Mouse (Mus musculus) cerebellum, adult 2 months (tissue): Measurements from ENCODE around the gene Prkar2b. TPM values are rescaled to one million over a fixed set of nuclear protein-coding genes. Genes with fewer than 3 reads are reported as not detected.

Source experiments
- DNase-seq, 2 experiments: peaks; one replicate each; pipeline ENCODE4 v3.0.0; 2021
- H3K27ac ChIP-seq: fragments of 200-500 bp; 2 replicates; pipeline ENCODE4 v1.5.1; 2012; ENCODE audit warnings: low read length, control low read depth, inconsistent platforms; ENCODE audit not compliant: insufficient read depth
- H3K27me3 ChIP-seq: fragments of 200-500 bp; 2 replicates; pipeline ENCODE4 v1.6.1; 2012; ENCODE audit warnings: inconsistent platforms, mild to moderate bottlenecking, low read length, moderate library complexity; ENCODE audit not compliant: control insufficient read depth, insufficient read depth
- H3K4me1 ChIP-seq: fragments of 200-500 bp; 2 replicates; pipeline ENCODE4 v1.6.1; 2011; ENCODE audit warnings: low read length; ENCODE audit not compliant: control insufficient read depth, insufficient read depth
- H3K4me3 ChIP-seq: fragments of 200-500 bp; replicated peaks from 2 replicates; pipeline ENCODE3; 2011; ENCODE audit warnings: mild to moderate bottlenecking, low read depth, low read length, control low read depth; ENCODE audit not compliant: insufficient read depth
- CTCF ChIP-seq: fragments of 200-500 bp; IDR thresholded peaks from 2 replicates; pipeline ENCODE4 v1.5.1; 2011; ENCODE audit warnings: low read depth, mild to moderate bottlenecking, control low read depth, low read length, moderate library complexity, borderline replicate concordance; ENCODE audit not compliant: insufficient read depth
- POLR2A ChIP-seq: fragments of 200-500 bp; IDR thresholded peaks from 2 replicates; pipeline ENCODE4 v1.6.1; 2011; ENCODE audit warnings: low read length, control low read depth, borderline replicate concordance; ENCODE audit not compliant: insufficient read depth
- whole genome bisulfite sequencing: fragments of 180-500 bp; shearing (Covaris S2); methylation state at CpG from one replicate; pipeline ENCODE4 v1.1.7; 2018; 5-methylcytosine and 5-hydroxymethylcytosine counted together
- polyA plus RNA-seq: library from polyadenylated mRNA; depleted of rRNA; stranded (reverse); fragments of >200 nt; gene quantifications from 2 replicates; pipeline ENCODE4 v1.2.3, GENCODE M21; 2012; rRNA removed

Gene Prkar2b
- 9.5 and 11.9 TPM in 2 replicates for polyA plus RNA-seq

- Histone ChIP-seq H3K4me1 (no peaks in the 10 kb centered on the region), H3K4me3 (peak within 1 kb of the TSS; percentile 81), H3K27ac (no peak within 1 kb of the TSS), H3K27me3 (no peaks in the 10 kb centered on the region; the same call in 1 of the 2 replicates)
- WGBS = 2% methylated on average over 59 of the region's 64 CpGs
- TF ChIP-seq CTCF (no peak), POLR2A (no peak)
- peak; percentile 89 to 90 for DNase-seq
These were observed at the start of gene Prkar2b for GRCm38 (mm10) chr12:32061090-32061930. TSS of gene Prkar2b (minus strand) at chr12:32061296.

DNA sequence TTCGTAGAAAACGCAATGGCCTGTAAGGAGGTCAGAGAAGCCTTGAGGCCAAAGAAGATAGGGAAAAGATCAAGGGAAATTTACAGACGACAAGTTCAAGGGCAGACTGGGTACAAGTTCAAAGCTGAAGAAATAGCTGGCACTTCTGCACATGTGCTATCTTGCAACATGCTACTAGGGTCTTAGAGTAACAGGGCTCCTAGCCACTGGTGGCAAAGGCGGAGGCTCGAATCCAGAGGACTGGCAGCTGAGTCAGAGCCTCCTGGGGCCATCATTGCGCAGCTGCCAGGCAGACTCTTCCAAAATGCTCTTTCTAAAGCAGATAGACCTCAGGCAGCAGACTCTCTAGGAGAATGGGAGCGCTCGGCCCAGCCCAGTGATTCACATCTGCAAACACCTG is 48.1 kb upstream of the Prkar2b start:
- Histone ChIP-seq H3K4me3 (no peak overlapping the region), H3K27ac (no peak overlapping the region), H3K27me3 (no peaks in the 10 kb centered on the region), H3K4me1 (no peaks in the 10 kb centered on the region)
- DNase-seq = no peak
- TF ChIP-seq POLR2A (no peak), CTCF (no peak)
- WGBS = 64% methylated on average over 8 of the region's 8 CpGs

- no peak for TF ChIP-seq POLR2A
- no peak for TF ChIP-seq CTCF
- Histone ChIP-seq H3K27ac (no peak overlapping the region), H3K27me3 (no peaks in the 10 kb centered on the region), H3K4me3 (no peak overlapping the region), H3K4me1 (no peaks in the 10 kb centered on the region)
- 87% methylated on average over 4 of the region's 4 CpGs for WGBS
- DNase-seq = no peak
These were observed 43.9 kb upstream of the Prkar2b start for GRCm38 (mm10) chr12:32104955-32105521.

DNA sequence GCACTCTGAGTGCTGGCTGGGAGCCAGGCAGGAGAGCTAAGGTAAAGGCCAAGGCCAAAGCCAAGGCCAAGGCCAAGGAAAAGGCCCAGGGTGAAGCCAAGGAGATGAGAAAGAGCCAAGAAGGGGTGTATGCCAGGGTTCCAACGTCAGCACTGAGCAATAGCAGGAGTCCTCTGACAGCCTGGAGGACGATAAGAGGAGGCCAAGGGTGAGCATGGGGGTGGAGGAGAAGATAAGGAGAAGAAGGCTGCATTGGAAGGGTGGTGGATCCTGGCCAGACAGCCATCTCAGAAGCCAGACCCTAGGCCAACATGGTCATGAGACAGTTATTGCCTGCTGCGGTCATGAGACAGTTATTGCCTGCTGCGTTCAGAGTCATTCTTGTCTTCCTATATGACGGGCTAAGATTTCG is 43.4 kb upstream of the Prkar2b start:
- WGBS = 71% methylated on average over 6 of the region's 6 CpGs
- no peak for DNase-seq
- no peak overlapping the region for H3K4me3 ChIP-seq
- no peaks in the 10 kb centered on the region for H3K27me3 ChIP-seq
- no peak overlapping the region for H3K27ac ChIP-seq
- TF ChIP-seq CTCF (no peak), POLR2A (no peak)
- H3K4me1 ChIP-seq = no peaks in the 10 kb centered on the region

DNA sequence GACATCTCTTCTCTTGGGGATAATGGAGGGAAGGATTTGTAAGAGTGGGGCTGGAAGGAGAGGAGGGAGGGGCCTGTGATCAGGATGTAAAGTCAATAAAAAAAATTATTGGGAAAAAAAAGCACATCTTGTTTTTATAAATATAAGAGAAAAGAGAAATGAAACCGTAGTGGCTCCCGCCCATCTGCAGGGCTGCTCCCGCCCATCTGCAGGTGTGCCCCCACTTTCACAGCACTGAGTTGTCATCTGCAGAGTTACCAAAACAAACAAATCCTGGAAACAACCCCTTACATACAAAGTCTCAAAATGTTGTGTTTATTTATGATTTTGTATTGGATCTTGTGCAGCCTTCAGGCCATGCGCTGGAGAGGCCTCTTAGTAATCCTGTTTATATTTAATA is 40.2 kb upstream of the Prkar2b start:
- WGBS = 95% methylated on average over 4 of the region's 4 CpGs
- Histone ChIP-seq H3K27me3 (no peaks in the 10 kb centered on the region), H3K4me3 (no peak overlapping the region), H3K27ac (no peak overlapping the region), H3K4me1 (no peaks in the 10 kb centered on the region)
- no peak for TF ChIP-seq CTCF
- no peak for TF ChIP-seq POLR2A
- no peak for DNase-seq

DNA sequence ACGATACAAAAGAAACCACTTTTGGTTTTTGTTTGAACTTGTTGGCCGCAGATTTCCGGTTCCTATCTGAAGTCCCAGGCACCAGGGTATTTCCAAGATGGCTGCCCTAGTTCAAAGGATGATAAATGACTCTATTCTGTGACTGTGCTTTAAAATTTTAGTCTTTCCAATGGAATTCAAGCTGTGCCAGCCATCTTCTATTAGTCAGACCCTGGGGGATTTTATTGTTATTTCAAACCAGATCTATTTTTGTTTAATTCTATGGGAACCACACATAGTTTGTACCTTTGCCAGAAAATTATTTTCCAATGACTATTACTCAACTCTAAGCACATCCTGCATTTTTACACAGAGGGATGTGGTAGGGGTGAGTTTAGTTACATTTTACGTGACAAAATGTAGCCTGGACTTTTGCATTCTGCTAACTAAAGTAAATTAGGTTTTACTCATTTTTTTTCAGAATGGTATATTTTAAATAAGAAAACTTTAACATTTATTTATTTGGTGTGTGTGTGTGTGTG is 38.6 kb upstream of the Prkar2b start:
- WGBS = 94% methylated on average over 4 of the region's 4 CpGs
- Histone ChIP-seq H3K4me1 (no peaks in the 10 kb centered on the region), H3K27ac (no peak overlapping the region), H3K4me3 (no peak overlapping the region), H3K27me3 (no peaks in the 10 kb centered on the region)
- TF ChIP-seq POLR2A (no peak), CTCF (no peak)
- no peak for DNase-seq

DNA sequence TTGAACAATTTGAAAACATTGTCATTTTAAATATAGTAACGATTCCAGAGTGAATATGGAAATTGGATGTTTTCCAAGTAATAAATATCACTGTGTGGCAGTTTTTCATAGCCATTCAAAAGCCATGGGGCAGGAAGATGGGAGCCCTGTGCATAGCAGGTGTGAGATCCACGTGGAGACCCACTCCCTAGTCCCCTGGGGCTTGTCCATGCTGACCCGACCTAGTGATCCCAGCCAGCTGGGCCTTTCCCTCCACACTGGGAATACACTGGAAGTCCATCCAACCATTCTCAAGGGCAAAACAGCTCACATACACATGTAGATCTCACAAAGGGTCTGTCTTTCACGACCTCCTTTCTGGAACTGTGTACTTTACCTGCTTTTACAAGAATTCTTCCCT is 37.5 kb upstream of the Prkar2b start:
- H3K4me3 ChIP-seq = no peak overlapping the region
- H3K27ac ChIP-seq = no peak overlapping the region
- H3K27me3 ChIP-seq = no peaks in the 10 kb centered on the region
- 43% methylated on average over 4 of the region's 4 CpGs for WGBS
- TF ChIP-seq POLR2A (no peak), CTCF (no peak)
- H3K4me1 ChIP-seq = no peaks in the 10 kb centered on the region
- DNase-seq = no peak

- 76% methylated on average over 1 of the region's 1 CpGs for WGBS
- Histone ChIP-seq H3K4me1 (no peaks in the 10 kb centered on the region), H3K27me3 (no peaks in the 10 kb centered on the region), H3K27ac (no peak overlapping the region), H3K4me3 (no peak overlapping the region)
- no peak for DNase-seq
- TF ChIP-seq CTCF (no peak), POLR2A (no peak)
These were observed 36.0 kb upstream of the Prkar2b start for GRCm38 (mm10) chr12:32097107-32097506.
